Mouse (Mus musculus): ENCODE measurements at regions not wholly inside any gene's neighbourhood (a gene's known extent, or its start where the extent isn't known, plus 50 kb on each side); places are given as distances from the start of the nearest gene placed in this dataset.

DNA sequence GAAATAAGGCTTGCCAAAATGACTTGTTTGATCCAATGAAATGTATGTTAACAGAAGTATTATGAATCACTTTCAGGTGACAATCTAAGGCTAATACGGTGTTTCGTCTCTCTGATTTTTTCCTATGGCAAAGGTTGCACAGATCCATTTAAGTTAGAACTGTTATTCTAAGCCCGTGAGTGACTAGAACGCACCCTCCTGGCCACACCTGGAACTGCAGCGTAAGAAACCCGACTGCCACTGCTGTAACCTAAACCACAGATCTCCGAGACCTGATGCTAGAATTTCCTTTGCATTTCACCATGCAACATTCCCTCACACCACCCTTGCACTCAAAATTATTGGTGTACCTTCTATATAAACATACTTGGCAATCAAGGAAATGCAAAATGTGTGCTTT lies 2160.6 kb upstream of the Gm7489 start:
- no peak for DNase-seq (ENCODE audit: low spot score in 2 of 2)

DNA sequence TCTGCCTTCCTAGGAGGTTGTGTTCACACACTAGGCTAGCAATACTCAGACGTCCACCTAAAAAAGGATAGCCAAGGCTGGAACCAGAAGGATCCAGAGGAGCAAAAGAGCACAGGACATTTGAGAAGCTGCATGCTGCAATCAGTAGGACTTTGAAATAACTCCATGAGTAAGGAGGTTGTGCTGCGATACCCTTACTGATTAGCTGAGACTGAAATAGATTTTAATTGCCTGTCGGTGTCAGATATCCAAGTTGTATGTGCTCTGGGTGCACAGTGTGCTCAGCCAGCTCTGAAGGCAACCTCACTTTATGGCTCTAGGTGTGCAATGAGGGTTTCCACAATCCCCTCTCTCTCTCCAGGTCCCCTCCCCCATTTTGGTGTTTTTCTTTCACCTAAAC lies 2159.2 kb upstream of the Gm7489 start:
- DNase-seq (ENCODE audit: low spot score in 2 of 2): no peak

GRCm38 (mm10) chr15:51730106-51730505 lies 2154.6 kb upstream of the Gm7489 start:
- no peak for DNase-seq (ENCODE audit: low spot score in 2 of 2)

- DNase-seq (ENCODE audit: low spot score in 2 of 2): no peak
Measured at GRCm38 (mm10) chr15:51730805-51731412, 2153.8 kb upstream of the Gm7489 start.

- DNase-seq (ENCODE audit: low spot score in 2 of 2): no peak
Measured at GRCm38 (mm10) chr15:51734194-51734593, 2150.5 kb upstream of the Gm7489 start.
